Mouse (Mus musculus) embryo, embryonic 9.5 days (tissue): Measurements from ENCODE around the gene Spata31d1a.
"Not testable (repeated sequence)": the region's sequence is repeated elsewhere in the genome, so short reads cannot be mapped to it uniquely, and the experiment has no call there.

ENCODE experiments used
- DNase-seq: peaks from one replicate; pipeline ENCODE4 v3.0.0-alpha.2; 2017; ENCODE audit errors: extremely low spot score

Spata31d1a gene

GRCm38 (mm10) chr13:59700137-59700536 is 10.0 kb downstream of the Spata31d1a start:
- not testable (repeated sequence) for DNase-seq

- no peak for DNase-seq
These were observed 11.0 kb downstream of the Spata31d1a start for GRCm38 (mm10) chr13:59699131-59699530.

GRCm38 (mm10) chr13:59695781-59696180 is 14.3 kb downstream of the Spata31d1a start:
- no peak for DNase-seq

- DNase-seq, result no peak
These were observed 16.1 kb downstream of the Spata31d1a start, which contains the start of gene 4921517D22Rik for GRCm38 (mm10) chr13:59694008-59694407. Gene 4921517D22Rik (minus strand): TSS chr13:59694108.

- peak; percentile 87 for DNase-seq
These were observed 18.7 kb downstream of the Spata31d1a start for GRCm38 (mm10) chr13:59691478-59691877.

- DNase-seq, result no peak
These were observed 19.6 kb downstream of the Spata31d1a start for GRCm38 (mm10) chr13:59690576-59690975.

- DNase-seq, result no peak
These were observed 20.3 kb downstream of the Spata31d1a start for GRCm38 (mm10) chr13:59689843-59690242.

- DNase-seq, result no peak
These were observed 20.8 kb downstream of the Spata31d1a start for GRCm38 (mm10) chr13:59689313-59689712.

GRCm38 (mm10) chr13:59688338-59688770 is 21.8 kb downstream of the Spata31d1a start:
- DNase-seq, result no peak

- DNase-seq, result no peak
These were observed 24.9 kb downstream of the Spata31d1a start for GRCm38 (mm10) chr13:59685236-59685635.

- no peak for DNase-seq
These were observed 27.5 kb downstream of the Spata31d1a start for GRCm38 (mm10) chr13:59682629-59683028.

- DNase-seq, result no peak
These were observed 30.2 kb downstream of the Spata31d1a start for GRCm38 (mm10) chr13:59679908-59680307.

GRCm38 (mm10) chr13:59679306-59679705 is 30.8 kb downstream of the Spata31d1a start:
- no peak for DNase-seq

GRCm38 (mm10) chr13:59676316-59677229 is 33.6 kb downstream of the Spata31d1a start:
- DNase-seq, result no peak

- DNase-seq, result peak; percentile 84
These were observed 34.7 kb downstream of the Spata31d1a start, which contains the start of gene Golm1 for GRCm38 (mm10) chr13:59675151-59676011. Gene Golm1 (minus strand): TSS chr13:59675811.

- DNase-seq, result peak; percentile 60
These were observed 35.4 kb downstream of the Spata31d1a start for GRCm38 (mm10) chr13:59674761-59675150.

- peak; percentile 70 for DNase-seq
These were observed 35.9 kb downstream of the Spata31d1a start for GRCm38 (mm10) chr13:59674215-59674614.

GRCm38 (mm10) chr13:59673597-59673996 is 36.5 kb downstream of the Spata31d1a start:
- DNase-seq, result no peak

- no peak for DNase-seq
These were observed 37.9 kb downstream of the Spata31d1a start for GRCm38 (mm10) chr13:59672248-59672647.

- no peak for DNase-seq
These were observed 38.6 kb downstream of the Spata31d1a start for GRCm38 (mm10) chr13:59671521-59671920.

- DNase-seq, result no peak
These were observed 40.2 kb downstream of the Spata31d1a start for GRCm38 (mm10) chr13:59669946-59670345.

GRCm38 (mm10) chr13:59668501-59669093 is 41.5 kb downstream of the Spata31d1a start:
- DNase-seq, result no peak
